ENCODE assay signal across 15 mouse cellular contexts in genomic region chr4:142068899-142069812, GRCm38 (mm10). TPM values are rescaled to one million over a fixed set of nuclear protein-coding genes. Genes with fewer than 3 reads are reported as not detected.
DNase-seq lines count a peak whose midpoint lies in the region; ATAC-seq and TF ChIP-seq lines count a peak whose summit lies in the region.
"Had no signal": no experiment of that assay in that cellular context is flagged by ENCODE, and none has a peak within 500 bp of the region (broad histone marks: within the 10 kb centered on the region; RNA-seq: fewer than 3 reads in every experiment).

No protein-coding gene starts in this region.

- 0 out of 2 replicates have a peak, but pooled peaks have one; percentile 27 for ATAC-seq in forebrain, embryonic 11.5 days (replicated peaks; ENCODE audit: low FRiP score)
- ATAC-seq in forebrain, postnatal 0 days = no peak
- ATAC-seq in stomach, embryonic 15.5 days (ENCODE audit: insufficient read depth, low FRiP score, low read depth) = no peak
- ATAC-seq: inflammation-experienced regulatory T-cells, adult 6 months had no signal

- peaks cover 13% of the 10 kb centered on the region; the same call in 1 of the 2 replicates for H3K4me1 ChIP-seq in forebrain, embryonic 11.5 days (replicated peaks; ENCODE audit: control insufficient read depth, insufficient read depth, low read length)
- H3K4me1 ChIP-seq in forebrain, postnatal 0 days (ENCODE audit: insufficient read depth) = no peaks in the 10 kb centered on the region
- peaks cover 88% of the 10 kb centered on the region for H3K4me1 ChIP-seq in limb, embryonic 10.5 days
- peaks cover 53% of the 10 kb centered on the region for H3K4me1 ChIP-seq in stomach, embryonic 15.5 days

- WGBS in forebrain, embryonic 11.5 days = 14% methylated on average over 18 of the region's 18 CpGs
- 18% methylated on average over 18 of the region's 18 CpGs for WGBS in forebrain, postnatal 0 days
- WGBS in limb, embryonic 10.5 days = 43% methylated on average over 18 of the region's 18 CpGs
- 47% methylated on average over 18 of the region's 18 CpGs for WGBS in stomach, embryonic 15.5 days

- no peaks in the 10 kb centered on the region for H3K9me3 ChIP-seq in forebrain, embryonic 11.5 days (ENCODE audit: control insufficient read depth, low read length)
- no peaks in the 10 kb centered on the region for H3K9me3 ChIP-seq in forebrain, postnatal 0 days (ENCODE audit: low read length)
- no peaks in the 10 kb centered on the region for H3K9me3 ChIP-seq in limb, embryonic 10.5 days (replicated peaks)
- H3K9me3 ChIP-seq in stomach, embryonic 15.5 days = no peaks in the 10 kb centered on the region
- H3K9me3 ChIP-seq: neural tube, embryonic 13.5 days had no signal

- no peak overlapping the region for H3K4me2 ChIP-seq in forebrain, embryonic 11.5 days (ENCODE audit: low read depth, low read length, severe bottlenecking)
- no peak overlapping the region for H3K4me2 ChIP-seq in forebrain, postnatal 0 days (ENCODE audit: low read depth)
- no peak overlapping the region for H3K4me2 ChIP-seq in stomach, embryonic 15.5 days
- H3K4me2 ChIP-seq: neural tube, embryonic 13.5 days had no signal

- H3K4me3 ChIP-seq in forebrain, embryonic 11.5 days (ENCODE audit: low read depth, low read length) = no peak overlapping the region
- H3K4me3 ChIP-seq in forebrain, postnatal 0 days (ENCODE audit: low read depth, low read length) = no peak overlapping the region
- no peak overlapping the region for H3K4me3 ChIP-seq in limb, embryonic 10.5 days
- H3K4me3 ChIP-seq in stomach, embryonic 15.5 days (replicated peaks) = no peak overlapping the region
- H3K4me3 ChIP-seq: neural tube, embryonic 13.5 days had no signal

- H3K27ac ChIP-seq in forebrain, embryonic 11.5 days (ENCODE audit: low read depth, low read length) = no peak overlapping the region
- no peak overlapping the region for H3K27ac ChIP-seq in forebrain, postnatal 0 days (ENCODE audit: low read depth, low read length)
- peak overlapping the region; percentile 80 for H3K27ac ChIP-seq in limb, embryonic 10.5 days
- H3K27ac ChIP-seq in stomach, embryonic 15.5 days = peak overlapping the region; percentile 8; the same call in 1 of the 2 replicates
- H3K27ac ChIP-seq: neural tube, embryonic 13.5 days had no signal

- no peak overlapping the region for H3K9ac ChIP-seq in forebrain, embryonic 11.5 days (ENCODE audit: low read length)
- no peak overlapping the region for H3K9ac ChIP-seq in forebrain, postnatal 0 days
- no peak overlapping the region for H3K9ac ChIP-seq in stomach, embryonic 15.5 days
- H3K9ac ChIP-seq: neural tube, embryonic 13.5 days had no signal

- H3K36me3 ChIP-seq in forebrain, embryonic 11.5 days (ENCODE audit: control insufficient read depth, insufficient read depth, low read length) = no peaks in the 10 kb centered on the region
- H3K36me3 ChIP-seq in forebrain, postnatal 0 days (ENCODE audit: insufficient read depth) = no peaks in the 10 kb centered on the region
- H3K36me3 ChIP-seq in limb, embryonic 10.5 days = no peaks in the 10 kb centered on the region
- no peaks in the 10 kb centered on the region for H3K36me3 ChIP-seq in stomach, embryonic 15.5 days
- H3K36me3 ChIP-seq: neural tube, embryonic 13.5 days had no signal

- peaks cover 13% of the 10 kb centered on the region; the same call in 1 of the 2 replicates for H3K27me3 ChIP-seq in forebrain, embryonic 11.5 days (ENCODE audit: control insufficient read depth, insufficient read depth, low read length)
- H3K27me3 ChIP-seq in forebrain, postnatal 0 days (ENCODE audit: insufficient read depth, low read length) = peaks cover 3% of the 10 kb centered on the region; the same call in 1 of the 2 replicates
- H3K27me3 ChIP-seq in limb, embryonic 10.5 days (ENCODE audit: low read depth, poor library complexity, severe bottlenecking) = peaks cover 21% of the 10 kb centered on the region
- H3K27me3 ChIP-seq in stomach, embryonic 15.5 days (replicated peaks) = no peaks in the 10 kb centered on the region

- no peak for TF ChIP-seq CTCF in forebrain, postnatal 0 days (IDR thresholded peaks at IDR 0.05; ENCODE audit: low read depth)

- DNase-seq in forebrain, embryonic 11.5 days (ENCODE audit: low spot score) = peak; percentile 62
- DNase-seq in forebrain, postnatal 0 days = no peak
- peak; percentile 43 for DNase-seq in kidney, postnatal 10 days
- DNase-seq in kidney, postnatal 14 days = no peak
- DNase-seq in limb, embryonic 10.5 days (ENCODE audit: low spot score) = no peak
- no peak for DNase-seq in thymus, postnatal 36 days
- no peak for DNase-seq in cerebellum, adult 8-10 months
- DNase-seq: adrenal gland, postnatal 14 days; cerebellum, adult 11-12 months; lung, adult 2 months; right cerebral cortex, postnatal 14 days had no signal

RNA-seq across cellular contexts. Expression of gene Tmem51, which starts 14.9 kb away (rescaled TPM):
- polyA plus RNA-seq in forebrain, embryonic 11.5 days (2014; fragmentation: Nextera tagmentation; extraction: Ambion mirVana) = 6.3 and 8.9 TPM in 2 replicates
- 3.5 and 5.7 TPM in 2 replicates for total RNA-seq in forebrain, postnatal 0 days (2014; rRNA removed)
- 6.1 and 7.4 TPM in 2 replicates for polyA plus RNA-seq in forebrain, postnatal 0 days (2015; fragmentation: Nextera tagmentation; extraction: Ambion mirVana)
- 7.0 and 10.8 TPM in 2 replicates for polyA plus RNA-seq in limb, embryonic 10.5 days (2016; fragmentation: Nextera tagmentation; extraction: Ambion mirVana)
- polyA plus RNA-seq in stomach, embryonic 15.5 days (2015; fragmentation: Nextera tagmentation; extraction: Ambion mirVana) = 62.4 and 64.8 TPM in 2 replicates

RNA-seq across cellular contexts. Expression of gene Fhad1, which starts 54.3 kb away (rescaled TPM):
- 0.57 and 1.2 TPM in 2 replicates for polyA plus RNA-seq in forebrain, embryonic 11.5 days (2014; fragmentation: Nextera tagmentation; extraction: Ambion mirVana)
- total RNA-seq in forebrain, postnatal 0 days (2014; rRNA removed) = 2.0 and 3.9 TPM in 2 replicates
- 3.5 and 4.6 TPM in 2 replicates for polyA plus RNA-seq in forebrain, postnatal 0 days (2015; fragmentation: Nextera tagmentation; extraction: Ambion mirVana)
- polyA plus RNA-seq in limb, embryonic 10.5 days (2016; fragmentation: Nextera tagmentation; extraction: Ambion mirVana) = 0.19 and 0.24 TPM in 2 replicates
- polyA plus RNA-seq in stomach, embryonic 15.5 days (2015; fragmentation: Nextera tagmentation; extraction: Ambion mirVana) = 2.0 and 2.7 TPM in 2 replicates
- total RNA-seq: megakaryocyte-erythroid progenitor cell, adult 5-6 weeks had no signal

Comparison
In these comparisons a context has a peak if more than half of its experiments do, and no peak if none do; other contexts are left out.
1. DNase-seq: peak in forebrain, embryonic 11.5 days (single experiment) and kidney, postnatal 10 days (single experiment); none in forebrain, postnatal 0 days (single experiment), kidney, postnatal 14 days (single experiment), limb, embryonic 10.5 days (single experiment), thymus, postnatal 36 days (0 of 2) and cerebellum, adult 8-10 months (single experiment).
2. H3K27ac ChIP-seq: peak in limb, embryonic 10.5 days (single experiment) and stomach, embryonic 15.5 days (single experiment); none in forebrain, embryonic 11.5 days (single experiment) and forebrain, postnatal 0 days (single experiment).